Mouse (Mus musculus) cerebellum, adult 2 months (tissue): ENCODE measurements around the gene Ggt7.

ENCODE experiments used
- CTCF ChIP-seq: fragments of 200-500 bp; IDR thresholded peaks from 2 replicates; pipeline ENCODE4 v1.5.1; 2011; ENCODE audit warnings: low read depth, mild to moderate bottlenecking, control low read depth, low read length, moderate library complexity, borderline replicate concordance; ENCODE audit not compliant: insufficient read depth
- POLR2A ChIP-seq: fragments of 200-500 bp; IDR thresholded peaks from 2 replicates; pipeline ENCODE4 v1.6.1; 2011; ENCODE audit warnings: low read length, control low read depth, borderline replicate concordance; ENCODE audit not compliant: insufficient read depth

- TF ChIP-seq CTCF (no peak), POLR2A (no peak)
These were observed 51.2 kb downstream of the Ggt7 start for GRCm38 (mm10) chr2:155466861-155467260.
